Mouse (Mus musculus) E14TG2a.4 (cell line): ENCODE results near the gene Rtn4r.

Source experiments
- H3K27me3 ChIP-seq: 2 replicates; pipeline ENCODE4 v1.6.1; 2014; ENCODE audit warnings: low read length, control low read depth; ENCODE audit not compliant: insufficient read depth
- H3K36me3 ChIP-seq: 2 replicates; pipeline ENCODE4 v1.6.1; 2014; ENCODE audit warnings: low read length, control low read depth; ENCODE audit not compliant: insufficient read depth
- H3K4me1 ChIP-seq: replicated peaks from 2 replicates; pipeline ENCODE4 v1.6.1; 2014; ENCODE audit warnings: low read depth, low read length, control low read depth
- H3K4me3 ChIP-seq: replicated peaks from 2 replicates; pipeline ENCODE4 v1.5.1; 2014; ENCODE audit warnings: mild to moderate bottlenecking, low read length
- H3K9me3 ChIP-seq: 2 replicates; pipeline ENCODE4 v1.6.1; 2014; ENCODE audit warnings: low read length, control low read depth
- CTCF ChIP-seq: conservative IDR thresholded peaks from 2 replicates; pipeline ENCODE4 v1.5.1; 2014; ENCODE audit warnings: low read length
- NANOG ChIP-seq: IDR thresholded peaks from 2 replicates; pipeline ENCODE4 v1.6.1; 2014; ENCODE audit warnings: borderline replicate concordance, low read length, mixed read lengths
- POU5F1 ChIP-seq: IDR thresholded peaks from 2 replicates; pipeline ENCODE4 v1.6.1; 2014; ENCODE audit warnings: low read length, borderline replicate concordance

The Rtn4r gene

DNA sequence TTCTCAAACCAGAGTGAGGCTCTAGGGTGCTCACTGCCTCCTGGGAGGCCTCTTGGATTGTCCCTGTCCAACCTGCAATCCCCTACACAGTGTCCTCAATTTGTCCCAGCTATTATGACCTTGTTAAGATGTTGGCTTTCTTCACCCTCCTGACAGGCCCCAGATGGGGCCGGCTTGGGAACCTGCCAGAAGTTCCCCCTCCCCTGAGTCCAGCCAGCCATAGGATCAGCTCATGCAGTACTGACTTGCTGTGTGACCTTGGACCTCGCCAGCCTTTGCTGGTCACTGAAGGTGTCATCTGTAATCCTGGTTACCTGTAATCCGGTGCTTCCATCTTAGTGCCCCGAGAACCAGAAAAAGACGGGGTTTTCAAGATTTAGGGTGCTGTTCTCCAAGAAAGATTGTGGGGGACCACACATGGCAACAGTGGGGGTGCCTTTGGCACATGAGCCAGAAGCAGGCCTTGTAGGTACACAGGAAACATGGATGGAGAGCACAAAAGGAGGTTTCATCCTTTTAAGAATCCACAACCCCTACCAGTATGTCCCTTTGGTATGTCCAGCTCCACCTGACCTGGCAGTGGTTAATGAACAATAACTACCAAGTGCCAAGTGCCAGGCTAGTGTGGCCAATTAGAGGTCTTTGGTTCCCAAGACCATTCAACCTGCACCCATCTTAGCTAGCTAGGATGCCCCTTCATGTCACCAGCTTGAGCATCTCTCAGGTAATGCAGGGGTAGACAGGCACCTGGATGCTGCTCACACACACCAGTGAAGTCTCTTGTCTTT is 5.9 kb downstream of the Rtn4r start:
- no peaks in the 10 kb centered on the region for H3K9me3 ChIP-seq
- peaks cover 88% of the 10 kb centered on the region for H3K27me3 ChIP-seq
- no peak for TF ChIP-seq POU5F1
- TF ChIP-seq NANOG: no peak
- TF ChIP-seq CTCF: no peak
- H3K4me1 ChIP-seq: peaks cover 7% of the 10 kb centered on the region
- H3K36me3 ChIP-seq: no peaks in the 10 kb centered on the region
- H3K4me3 ChIP-seq: no peak overlapping the region

DNA sequence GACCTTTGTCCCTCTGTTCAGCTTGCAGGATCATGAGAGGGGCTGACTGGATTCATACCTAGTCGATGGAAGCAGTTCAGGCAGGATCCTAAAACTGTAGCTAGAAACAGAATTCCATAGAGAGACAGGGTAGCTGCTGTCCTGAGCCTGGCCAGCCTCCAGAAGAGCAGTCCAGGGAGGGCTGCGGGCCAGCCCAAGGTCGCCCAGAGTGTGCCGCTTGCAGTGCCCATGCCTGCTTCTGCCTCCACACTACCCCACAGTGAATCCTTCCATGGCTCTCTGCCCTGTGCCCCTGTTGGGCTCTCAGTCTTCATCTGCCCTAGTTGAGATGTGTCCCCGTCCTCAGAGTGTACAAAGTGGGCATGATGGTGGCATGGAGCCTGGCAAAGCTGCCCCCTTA is 7.8 kb downstream of the Rtn4r start:
- H3K9me3 ChIP-seq: no peaks in the 10 kb centered on the region
- TF ChIP-seq CTCF (no peak), POU5F1 (no peak), NANOG (no peak)
- H3K36me3 ChIP-seq: no peaks in the 10 kb centered on the region
- H3K4me3 ChIP-seq: no peak overlapping the region
- peaks cover 3% of the 10 kb centered on the region; the same call in 1 of the 2 replicates for H3K4me1 ChIP-seq
- peaks cover 77% of the 10 kb centered on the region for H3K27me3 ChIP-seq

DNA sequence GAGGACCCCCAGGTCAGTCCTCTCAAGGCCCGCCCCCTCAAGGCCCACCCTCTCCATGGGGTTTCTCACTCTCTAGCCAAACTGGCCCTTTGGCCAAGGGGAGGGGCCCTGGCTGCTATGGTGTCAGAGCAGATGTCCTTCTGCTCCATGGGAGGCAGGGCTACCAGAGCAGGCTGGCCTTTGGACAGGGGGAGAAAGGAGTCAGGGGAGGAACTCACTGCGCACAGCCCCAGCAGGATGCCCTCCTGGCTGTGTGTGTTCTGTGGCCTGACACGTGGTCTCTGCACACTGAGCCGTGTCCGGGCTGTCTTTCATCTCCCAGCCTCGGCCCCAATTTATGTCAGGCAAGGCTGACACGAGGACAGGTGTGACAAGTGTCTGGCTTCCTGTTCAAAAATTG is 8.6 kb downstream of the Rtn4r start:
- Histone ChIP-seq H3K36me3 (no peaks in the 10 kb centered on the region), H3K9me3 (no peaks in the 10 kb centered on the region), H3K4me1 (peaks cover 3% of the 10 kb centered on the region; the same call in 1 of the 2 replicates), H3K27me3 (peaks cover 75% of the 10 kb centered on the region), H3K4me3 (no peak overlapping the region)
- TF ChIP-seq CTCF (no peak), POU5F1 (no peak), NANOG (no peak)

DNA sequence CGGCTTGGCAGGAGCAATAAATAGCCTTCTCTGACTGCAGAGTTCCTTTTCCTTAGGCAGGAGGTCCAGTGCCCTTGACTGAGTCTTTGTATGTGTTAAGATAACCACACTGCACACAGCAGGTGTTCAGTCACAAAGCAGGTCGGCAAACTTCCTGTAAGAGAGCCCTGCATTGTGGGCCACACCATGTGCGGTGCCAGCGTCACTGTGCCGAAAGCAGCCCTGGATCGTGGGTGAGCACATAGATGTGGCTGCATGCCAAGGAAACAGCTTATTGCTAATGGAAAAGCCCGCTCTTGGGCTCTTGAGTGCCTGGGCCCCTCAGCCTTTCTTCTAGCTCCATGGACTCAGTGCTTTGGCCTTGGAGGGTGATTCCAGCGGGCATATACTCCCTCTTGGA is 16.8 kb downstream of the Rtn4r start:
- Histone ChIP-seq H3K27me3 (peaks cover 47% of the 10 kb centered on the region), H3K4me3 (no peak overlapping the region), H3K4me1 (peaks cover 14% of the 10 kb centered on the region), H3K36me3 (no peaks in the 10 kb centered on the region), H3K9me3 (no peaks in the 10 kb centered on the region)
- TF ChIP-seq POU5F1 (no peak), CTCF (no peak), NANOG (no peak)

DNA sequence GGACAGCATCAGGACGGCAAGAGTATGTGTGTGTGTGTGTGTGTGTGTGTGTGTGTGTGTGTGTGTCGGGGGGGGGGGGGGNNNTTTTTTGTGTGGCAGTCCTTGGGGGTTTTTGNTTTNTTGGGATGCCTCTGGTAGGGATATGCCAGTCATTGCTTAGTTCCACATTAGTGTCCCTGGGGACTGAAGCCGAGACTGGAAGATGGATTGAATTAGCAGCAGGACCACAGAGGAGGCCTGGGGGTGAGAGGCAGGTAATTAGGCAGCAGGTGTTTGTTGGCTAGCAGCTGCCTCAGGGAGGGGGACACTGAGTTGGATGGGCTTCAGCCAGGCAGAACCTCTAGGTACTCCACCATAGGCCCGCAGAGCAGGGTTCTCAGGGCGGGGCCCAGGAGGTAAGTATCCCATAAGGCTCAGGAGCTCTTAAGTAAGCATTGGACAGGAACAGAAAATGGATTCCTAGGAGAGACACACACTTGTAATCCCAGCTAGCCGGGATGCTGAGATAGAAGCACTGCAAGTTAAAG is 18.0 kb downstream of the Rtn4r start:
- Histone ChIP-seq H3K9me3 (no peaks in the 10 kb centered on the region), H3K4me3 (no peak overlapping the region), H3K36me3 (no peaks in the 10 kb centered on the region), H3K27me3 (peaks cover 45% of the 10 kb centered on the region), H3K4me1 (peaks cover 23% of the 10 kb centered on the region)
- TF ChIP-seq CTCF (no peak), POU5F1 (no peak)

DNA sequence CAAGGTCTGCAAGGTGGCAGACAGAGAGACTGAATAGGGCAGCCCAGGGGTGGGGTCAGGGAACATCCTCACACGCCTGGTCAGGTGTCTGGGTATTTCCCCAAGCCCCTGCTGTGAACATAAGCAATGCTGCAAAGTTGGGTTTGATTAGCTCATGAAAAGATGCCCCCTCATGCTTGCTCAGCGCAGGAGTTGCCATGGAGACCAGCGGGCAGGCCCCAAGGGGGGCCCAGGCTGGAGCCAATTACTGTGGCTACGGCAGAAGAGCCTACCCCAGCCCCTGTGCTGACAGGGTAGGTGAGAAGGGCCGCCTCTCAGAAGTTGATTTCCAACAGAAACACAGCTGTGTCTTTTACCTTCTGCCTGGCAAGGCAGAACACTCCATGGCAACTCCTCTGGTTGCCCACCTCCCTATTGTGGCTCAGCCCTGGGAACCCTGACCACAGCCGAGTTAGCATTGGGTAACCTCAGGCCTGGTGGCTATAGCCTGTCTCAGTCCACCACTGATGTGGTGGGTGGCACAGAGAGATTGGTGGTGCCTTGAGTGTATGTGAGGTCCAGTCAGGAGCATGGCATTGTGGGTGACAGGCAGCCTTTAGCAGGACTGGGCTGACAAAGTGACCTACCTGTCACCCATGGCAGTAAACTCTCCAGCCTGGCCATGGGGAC is 20.9 kb downstream of the Rtn4r start:
- Histone ChIP-seq H3K4me1 (peaks cover 40% of the 10 kb centered on the region), H3K27me3 (peaks cover 36% of the 10 kb centered on the region), H3K9me3 (no peaks in the 10 kb centered on the region), H3K4me3 (no peak overlapping the region), H3K36me3 (no peaks in the 10 kb centered on the region)
- no peak for TF ChIP-seq POU5F1
- no peak for TF ChIP-seq CTCF
- TF ChIP-seq NANOG: no peak

DNA sequence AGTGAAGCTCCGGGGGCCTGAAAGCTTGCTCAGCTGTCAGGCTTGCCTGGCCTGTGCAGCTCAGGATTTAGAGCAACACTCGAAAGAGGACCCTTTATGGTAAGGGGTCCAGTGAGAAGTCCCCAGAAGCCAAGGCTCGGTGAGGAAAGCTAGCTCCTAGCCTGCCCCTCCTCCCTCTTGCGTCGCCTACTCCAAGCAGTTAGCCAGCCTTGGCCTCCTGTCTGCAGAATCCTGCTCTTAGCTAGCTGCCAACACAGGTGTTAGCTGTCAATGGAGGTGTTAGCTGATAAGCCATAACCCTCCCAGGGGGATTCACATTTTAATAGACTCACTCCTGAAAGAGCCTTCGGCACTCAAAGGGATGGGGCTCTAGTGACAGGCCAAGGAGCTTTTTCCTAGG is 21.8 kb downstream of the Rtn4r start:
- H3K27me3 ChIP-seq: peaks cover 34% of the 10 kb centered on the region
- peaks cover 44% of the 10 kb centered on the region for H3K4me1 ChIP-seq
- no peak overlapping the region for H3K4me3 ChIP-seq
- H3K9me3 ChIP-seq: no peaks in the 10 kb centered on the region
- TF ChIP-seq POU5F1: no peak
- TF ChIP-seq NANOG: no peak
- no peak for TF ChIP-seq CTCF
- H3K36me3 ChIP-seq: no peaks in the 10 kb centered on the region

DNA sequence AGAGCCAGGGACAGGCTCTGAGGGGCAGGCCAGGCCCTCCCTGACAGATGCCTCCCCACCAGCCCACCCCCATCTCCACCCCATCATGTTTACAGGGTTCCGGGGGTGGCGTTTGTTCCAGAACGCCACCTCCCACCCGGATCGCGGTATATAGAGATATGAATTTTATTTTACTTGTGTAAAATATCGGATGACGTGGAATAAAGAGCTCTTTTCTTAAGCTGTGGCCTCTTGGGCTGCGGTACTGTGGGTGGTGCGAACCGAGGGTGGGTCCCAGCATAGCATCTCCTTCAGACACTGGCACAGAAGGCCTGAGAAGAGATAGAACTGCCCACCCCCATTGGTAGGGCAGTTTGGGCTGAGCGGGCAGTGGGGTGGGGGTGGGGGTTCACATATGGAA is 24.7 kb downstream of the Rtn4r start:
- no peak for TF ChIP-seq POU5F1
- no peak for TF ChIP-seq CTCF
- TF ChIP-seq NANOG: no peak
- Histone ChIP-seq H3K36me3 (no peaks in the 10 kb centered on the region), H3K4me3 (peak overlapping the region; percentile 61), H3K27me3 (peaks cover 49% of the 10 kb centered on the region), H3K4me1 (peaks cover 51% of the 10 kb centered on the region), H3K9me3 (no peaks in the 10 kb centered on the region)
